Mouse (Mus musculus) limb, embryonic 14.5 days (tissue): ENCODE data around the gene Dio1. TPM values are rescaled to one million over a fixed set of nuclear protein-coding genes. Genes with fewer than 3 reads are reported as not detected.

Experiments
- ATAC-seq: fragments of 200-750 bp; cut with Nextera tagmentation; 2 replicates; pipeline ENCODE4 v1.8.0; 2017; ENCODE audit warnings: low read depth, moderate number of reproducible peaks, moderate TSS enrichment; ENCODE audit not compliant: low FRiP score
- DNase-seq: peaks from one replicate; pipeline ENCODE4 v3.0.0-alpha.2; 2015; ENCODE audit warnings: low spot score
- H3K27ac ChIP-seq: fragments of 300-500 bp; sonication (generic); replicated peaks from 2 replicates; pipeline ENCODE4 v1.5.1; 2014; ENCODE audit warnings: low read depth, mild to moderate bottlenecking, low read length, moderate library complexity, mixed read lengths
- H3K27me3 ChIP-seq: fragments of 300-500 bp; sonication (generic); 2 replicates; pipeline ENCODE4 v1.6.1; 2014; ENCODE audit warnings: low read length, mixed read lengths; ENCODE audit not compliant: control insufficient read depth, insufficient read depth
- H3K36me3 ChIP-seq: fragments of 300-500 bp; sonication (generic); 2 replicates; pipeline ENCODE4 v1.6.1; 2014; ENCODE audit warnings: mild to moderate bottlenecking, low read length, moderate library complexity, mixed read lengths; ENCODE audit not compliant: control insufficient read depth, insufficient read depth
- H3K4me1 ChIP-seq: fragments of 300-500 bp; sonication (generic); 2 replicates; pipeline ENCODE4 v1.6.1; 2014; ENCODE audit warnings: antibody characterized with exemption, low read length, mixed read lengths; ENCODE audit not compliant: control insufficient read depth, insufficient read depth
- H3K4me2 ChIP-seq: fragments of 300-500 bp; sonication (generic); replicated peaks from 2 replicates; pipeline ENCODE4 v1.6.1; 2014; ENCODE audit warnings: low read depth, mild to moderate bottlenecking, low read length, moderate library complexity; ENCODE audit not compliant: severe bottlenecking
- H3K4me3 ChIP-seq: fragments of 300-500 bp; sonication (generic); replicated peaks from 2 replicates; pipeline ENCODE4 v1.5.1; 2014; ENCODE audit warnings: low read length
- H3K9ac ChIP-seq: fragments of 300-500 bp; sonication (generic); 2 replicates; pipeline ENCODE4 v1.6.1; 2014; ENCODE audit warnings: mild to moderate bottlenecking, low read depth, low read length, moderate library complexity; ENCODE audit not compliant: severe bottlenecking
- H3K9me3 ChIP-seq: fragments of 300-500 bp; sonication (generic); 2 replicates; pipeline ENCODE4 v1.6.1; 2016; ENCODE audit warnings: low read length; ENCODE audit not compliant: control insufficient read depth
- POLR2A ChIP-seq: fragments of 200-500 bp; IDR thresholded peaks from 2 replicates; pipeline ENCODE4 v1.8.0; 2012; ENCODE audit warnings: inconsistent platforms, mild to moderate bottlenecking, moderate library complexity, borderline replicate concordance; ENCODE audit not compliant: insufficient read depth, insufficient read length; ENCODE audit errors: extremely low read depth
- WGBS: fragments of 180-500 bp; shearing (Covaris S2); extraction: QIAGEN DNeasy Blood & Tissue Kit; methylation state at CpG from one replicate; pipeline ENCODE4 v1.1.7; 2014; 5-methylcytosine and 5-hydroxymethylcytosine counted together
- polyA plus RNA-seq, 2 experiments: library from polyadenylated mRNA; depleted of rRNA in 1 of 2; stranded (reverse) in 1 of 2; unstranded in 1 of 2; fragments of >200 nt; fragmentation: Nextera tagmentation in 1 of 2; extraction: Ambion mirVana in 1 of 2; gene quantifications; 2 replicates each; pipeline versions ENCODE4 v1.2.1 to v1.2.3; 2012 to 2014

Dio1 gene
- polyA plus RNA-seq, 2 experiments: 0.09 TPM; not detected in 1

GRCm38 (mm10) chr4:107302221-107302620, 4.7 kb downstream of the Dio1 start:
- no peak for ATAC-seq

GRCm38 (mm10) chr4:107300902-107301555, 5.9 kb downstream of the Dio1 start:
- Histone ChIP-seq H3K27me3 (no peaks in the 10 kb centered on the region), H3K4me3 (no peak overlapping the region), H3K9me3 (no peaks in the 10 kb centered on the region), H3K4me1 (no peaks in the 10 kb centered on the region), H3K27ac (no peak overlapping the region), H3K36me3 (no peaks in the 10 kb centered on the region), H3K4me2 (no peak overlapping the region), H3K9ac (no peak overlapping the region)
- no peak for TF ChIP-seq POLR2A
- WGBS: 91% methylated on average over 1 of the region's 1 CpGs
- ATAC-seq (no peak), DNase-seq (no peak)

More at GRCm38 (mm10) chr4:107302221-107302620, 4.7 kb downstream of the Dio1 start:
- H3K27me3 ChIP-seq: no peaks in the 10 kb centered on the region
- H3K4me3 ChIP-seq: no peak overlapping the region
- 78% methylated on average over 9 of the region's 9 CpGs for WGBS
- no peak for DNase-seq
- H3K9me3 ChIP-seq: no peaks in the 10 kb centered on the region
- TF ChIP-seq POLR2A: no peak
- no peaks in the 10 kb centered on the region for H3K36me3 ChIP-seq
- no peak overlapping the region for H3K4me2 ChIP-seq
- no peak overlapping the region for H3K9ac ChIP-seq
- H3K4me1 ChIP-seq: 0 out of 2 replicates have a peak, but pooled peaks cover 2% of the 10 kb centered on the region
- no peak overlapping the region for H3K27ac ChIP-seq

DNA sequence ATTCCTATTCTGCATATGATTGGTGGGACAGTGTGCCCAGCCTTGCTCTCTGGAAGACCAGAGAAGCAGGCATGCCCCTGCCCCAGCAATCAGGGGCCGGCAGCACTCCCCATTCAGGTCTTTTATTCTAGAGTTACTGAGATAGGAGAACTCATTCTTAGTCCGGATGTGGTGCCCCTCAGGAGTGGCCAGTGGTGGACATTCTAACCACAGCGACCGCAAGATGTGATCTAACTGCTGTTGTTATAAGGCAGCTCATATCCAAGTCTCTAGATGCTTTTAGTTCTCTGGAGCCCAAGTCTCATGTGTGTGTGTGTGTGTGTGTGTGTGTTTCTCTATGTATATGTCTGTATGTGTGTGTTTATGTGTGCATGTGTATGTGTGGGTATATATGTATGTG, 6.6 kb downstream of the Dio1 start:
- H3K4me2 ChIP-seq: no peak overlapping the region
- no peak for TF ChIP-seq POLR2A
- no peaks in the 10 kb centered on the region for H3K36me3 ChIP-seq
- no peak overlapping the region for H3K27ac ChIP-seq
- H3K27me3 ChIP-seq: no peaks in the 10 kb centered on the region
- no peak overlapping the region for H3K9ac ChIP-seq
- H3K9me3 ChIP-seq: no peaks in the 10 kb centered on the region
- DNase-seq (no peak), ATAC-seq (no peak)
- H3K4me1 ChIP-seq: no peaks in the 10 kb centered on the region
- no peak overlapping the region for H3K4me3 ChIP-seq
- WGBS: 76% methylated on average over 4 of the region's 4 CpGs

DNA sequence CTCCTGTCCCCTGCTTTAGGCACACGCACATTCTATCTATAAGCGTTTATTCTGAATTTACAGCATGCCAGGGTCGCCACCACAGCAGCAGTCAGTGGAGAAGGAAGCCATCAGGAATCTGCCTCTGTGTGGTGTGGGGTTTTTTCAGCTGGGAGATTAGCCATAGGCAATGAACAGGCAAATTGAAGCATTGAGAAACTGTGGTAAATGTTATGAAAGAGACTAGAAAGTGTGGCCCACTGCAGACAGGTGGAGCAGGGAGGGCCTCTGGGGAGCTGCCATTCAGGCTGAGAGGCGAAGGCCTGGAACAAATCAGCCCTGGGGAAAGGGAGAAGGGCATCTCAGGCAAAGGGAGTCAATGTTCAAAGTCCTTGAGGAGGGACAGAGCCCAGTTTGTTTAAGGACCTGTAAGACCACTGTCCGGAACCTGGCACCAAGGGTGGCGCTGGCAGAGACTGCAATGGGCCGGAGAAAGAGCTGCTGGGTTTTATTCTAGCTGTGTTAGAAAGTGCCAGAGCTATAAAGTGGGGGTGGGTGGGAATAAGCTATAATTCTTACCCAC, 7.1 kb downstream of the Dio1 start:
- no peak for TF ChIP-seq POLR2A

DNA sequence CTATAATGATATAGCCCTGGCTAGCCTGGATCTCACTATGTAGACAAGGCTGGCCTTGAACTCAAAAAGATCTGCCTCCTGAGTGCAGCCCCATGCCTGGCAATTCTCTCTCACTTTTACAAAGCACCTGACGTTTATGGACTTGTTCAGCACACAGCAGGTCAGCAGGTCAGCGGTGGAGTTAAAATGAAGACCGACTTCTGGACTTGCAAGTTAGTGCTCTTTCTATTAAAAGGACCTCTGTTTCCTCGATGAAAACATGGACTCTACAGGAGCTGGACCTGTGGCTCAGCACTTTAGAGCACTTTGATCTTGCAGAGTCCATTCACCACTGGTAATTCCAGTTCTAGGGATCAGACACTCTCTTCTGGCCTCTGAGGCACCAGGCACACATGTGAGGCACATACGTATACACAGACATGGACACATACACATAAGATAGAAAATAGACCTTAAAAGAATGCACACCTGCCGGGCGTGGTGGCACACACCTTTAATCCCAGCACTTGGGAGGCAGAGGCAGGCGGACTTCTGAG, 8.8 kb downstream of the Dio1 start:
- no peak for DNase-seq
- Histone ChIP-seq H3K27ac (no peak overlapping the region), H3K9me3 (no peaks in the 10 kb centered on the region), H3K36me3 (no peaks in the 10 kb centered on the region), H3K4me1 (no peaks in the 10 kb centered on the region), H3K9ac (no peak overlapping the region), H3K4me2 (no peak overlapping the region), H3K4me3 (no peak overlapping the region), H3K27me3 (no peaks in the 10 kb centered on the region)
- ATAC-seq: no peak
- WGBS: 70% methylated on average over 8 of the region's 8 CpGs
- no peak for TF ChIP-seq POLR2A

More for the DNA sequence above, 7.1 kb downstream of the Dio1 start:
- Histone ChIP-seq H3K27me3 (no peaks in the 10 kb centered on the region), H3K4me2 (no peak overlapping the region), H3K9me3 (no peaks in the 10 kb centered on the region), H3K27ac (no peak overlapping the region), H3K4me3 (no peak overlapping the region), H3K36me3 (no peaks in the 10 kb centered on the region), H3K4me1 (no peaks in the 10 kb centered on the region), H3K9ac (no peak overlapping the region)
- ATAC-seq (no peak), DNase-seq (no peak)
- 82% methylated on average over 7 of the region's 7 CpGs for WGBS
